ENCODE assay signal across 15 mouse cellular contexts in the genomic region with DNA sequence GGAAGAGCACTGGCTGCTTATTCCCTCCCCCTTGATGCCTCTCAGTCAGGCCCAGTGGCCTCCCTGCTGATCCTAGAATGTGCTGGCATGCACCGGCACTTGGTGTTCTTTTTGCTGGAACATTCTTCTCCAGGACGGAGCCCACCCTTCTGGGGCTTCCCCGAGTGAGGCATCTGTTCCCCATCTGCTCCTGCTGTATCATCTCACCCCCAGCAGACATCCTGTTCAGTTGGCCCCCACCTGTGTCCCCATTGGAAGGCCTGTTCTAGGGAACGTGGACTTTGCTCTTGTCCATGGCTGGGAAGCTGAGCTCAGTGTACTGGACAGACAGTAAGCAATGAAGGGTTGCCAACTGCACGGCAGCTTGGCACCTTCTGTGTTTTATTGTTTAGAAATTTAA. TPM values are rescaled to one million over a fixed set of nuclear protein-coding genes. Genes with fewer than 3 reads are reported as not detected.
DNase-seq lines count a peak whose midpoint lies in the region; ATAC-seq and TF ChIP-seq lines count a peak whose summit lies in the region.
"Had no signal": no experiment of that assay in that cellular context is flagged by ENCODE, and none has a peak within 500 bp of the region (broad histone marks: within the 10 kb centered on the region; RNA-seq: fewer than 3 reads in every experiment).

No protein-coding gene starts in this region.

- no peak overlapping the region for H3K4me3 ChIP-seq in intestine, embryonic 16.5 days (ENCODE audit: low read length)
- no peak overlapping the region for H3K4me3 ChIP-seq in intestine, embryonic 15.5 days (replicated peaks)
- H3K4me3 ChIP-seq in kidney, postnatal 0 days (replicated peaks; ENCODE audit: low read depth, low read length), result no peak overlapping the region
- H3K4me3 ChIP-seq in layer of hippocampus, adult 2 months, result no peak overlapping the region
- no peak overlapping the region for H3K4me3 ChIP-seq in liver, postnatal 0 days (ENCODE audit: low read depth, low read length)
- no peak overlapping the region for H3K4me3 ChIP-seq in forebrain, embryonic 11.5 days (ENCODE audit: low read depth, low read length)
- H3K4me3 ChIP-seq in hindbrain, embryonic 16.5 days (ENCODE audit: low read length), result no peak overlapping the region
- H3K4me3 ChIP-seq: embryonic facial prominence, embryonic 10.5 days; limb, embryonic 10.5 days had no signal

- DNase-seq in kidney, postnatal 0 days (ENCODE audit: low spot score), result no peak
- DNase-seq in layer of hippocampus, adult 2 months (ENCODE audit: low spot score in 2 of 2), result peak; percentile 26 to 58
- DNase-seq in liver, postnatal 0 days, result peak; percentile 52
- no peak for DNase-seq in forebrain, embryonic 11.5 days (ENCODE audit: low spot score)
- DNase-seq: cerebellum, postnatal 14 days; thymus, postnatal 4 days had no signal

- no peak overlapping the region for H3K9ac ChIP-seq in intestine, embryonic 16.5 days (ENCODE audit: low read depth, low read length)
- H3K9ac ChIP-seq in intestine, embryonic 15.5 days, result no peak overlapping the region
- H3K9ac ChIP-seq in kidney, postnatal 0 days (ENCODE audit: low read depth, low read length), result no peak overlapping the region
- no peak overlapping the region for H3K9ac ChIP-seq in liver, postnatal 0 days (replicated peaks)
- H3K9ac ChIP-seq in forebrain, embryonic 11.5 days (ENCODE audit: low read length), result no peak overlapping the region
- no peak overlapping the region for H3K9ac ChIP-seq in hindbrain, embryonic 16.5 days (ENCODE audit: low read depth, low read length)

- no peak for TF ChIP-seq CTCF in kidney, postnatal 0 days (IDR thresholded peaks at IDR 0.05; ENCODE audit: low read depth)
- TF ChIP-seq CTCF in layer of hippocampus, adult 2 months (conservative IDR thresholded peaks at IDR 0.05), result no peak
- no peak for TF ChIP-seq CTCF in liver, postnatal 0 days (IDR thresholded peaks at IDR 0.05; ENCODE audit: low read depth)

- peaks cover 5% of the 10 kb centered on the region; the same call in 1 of the 2 replicates for H3K4me1 ChIP-seq in intestine, embryonic 16.5 days (ENCODE audit: control insufficient read depth, insufficient read depth, low read length)
- H3K4me1 ChIP-seq in intestine, embryonic 15.5 days (replicated peaks), result no peaks in the 10 kb centered on the region
- H3K4me1 ChIP-seq in kidney, postnatal 0 days (replicated peaks; ENCODE audit: insufficient read depth, low read length), result no peaks in the 10 kb centered on the region
- peaks cover 6% of the 10 kb centered on the region; the same call in 1 of the 2 replicates for H3K4me1 ChIP-seq in liver, postnatal 0 days (ENCODE audit: insufficient read depth)
- H3K4me1 ChIP-seq in forebrain, embryonic 11.5 days (replicated peaks; ENCODE audit: control insufficient read depth, insufficient read depth, low read length), result no peaks in the 10 kb centered on the region
- no peaks in the 10 kb centered on the region for H3K4me1 ChIP-seq in hindbrain, embryonic 16.5 days (ENCODE audit: control insufficient read depth, insufficient read depth, low read depth, low read length)
- H3K4me1 ChIP-seq: embryonic facial prominence, embryonic 10.5 days; limb, embryonic 10.5 days had no signal

- no peak; the same call in 1 of the 2 replicates for TF ChIP-seq EP300 in liver, postnatal 0 days (IDR thresholded peaks at IDR 0.05; ENCODE audit: low read depth)

- no peaks in the 10 kb centered on the region for H3K27me3 ChIP-seq in intestine, embryonic 16.5 days (replicated peaks; ENCODE audit: control insufficient read depth, insufficient read depth, low read length)
- H3K27me3 ChIP-seq in intestine, embryonic 15.5 days (replicated peaks), result no peaks in the 10 kb centered on the region
- H3K27me3 ChIP-seq in kidney, postnatal 0 days (ENCODE audit: insufficient read depth, low read length), result no peaks in the 10 kb centered on the region
- no peaks in the 10 kb centered on the region for H3K27me3 ChIP-seq in liver, postnatal 0 days (ENCODE audit: insufficient read depth, low read length)
- H3K27me3 ChIP-seq in forebrain, embryonic 11.5 days (ENCODE audit: control insufficient read depth, insufficient read depth, low read length), result no peaks in the 10 kb centered on the region
- H3K27me3 ChIP-seq in hindbrain, embryonic 16.5 days (replicated peaks; ENCODE audit: control insufficient read depth, insufficient read depth, low read length), result no peaks in the 10 kb centered on the region
- H3K27me3 ChIP-seq: Patski had no signal

- no peak overlapping the region for H3K4me2 ChIP-seq in intestine, embryonic 16.5 days (ENCODE audit: low read depth, low read length)
- H3K4me2 ChIP-seq in intestine, embryonic 15.5 days (replicated peaks), result no peak overlapping the region
- H3K4me2 ChIP-seq in kidney, postnatal 0 days (ENCODE audit: low read length), result no peak overlapping the region
- H3K4me2 ChIP-seq in liver, postnatal 0 days (ENCODE audit: low read depth, low read length), result no peak overlapping the region
- no peak overlapping the region for H3K4me2 ChIP-seq in forebrain, embryonic 11.5 days (ENCODE audit: low read depth, low read length, severe bottlenecking)
- no peak overlapping the region for H3K4me2 ChIP-seq in hindbrain, embryonic 16.5 days (ENCODE audit: low read length)

- WGBS in intestine, embryonic 16.5 days, result 67% methylated on average over 5 of the region's 5 CpGs
- 68% methylated on average over 5 of the region's 5 CpGs for WGBS in intestine, embryonic 15.5 days
- WGBS in kidney, postnatal 0 days, result 76% methylated on average over 5 of the region's 5 CpGs
- 48% methylated on average over 5 of the region's 5 CpGs for WGBS in liver, postnatal 0 days (ENCODE audit: insufficient replicate concordance)
- WGBS in forebrain, embryonic 11.5 days, result 82% methylated on average over 5 of the region's 5 CpGs
- 72% methylated on average over 5 of the region's 5 CpGs for WGBS in hindbrain, embryonic 16.5 days

- 0 out of 2 replicates have a peak, but pooled peaks have one; percentile 26 for ATAC-seq in intestine, embryonic 16.5 days
- no peak; the same call in 1 of the 2 replicates for ATAC-seq in intestine, embryonic 15.5 days
- peak; percentile 49 for ATAC-seq in kidney, postnatal 0 days (replicated peaks; ENCODE audit: low FRiP score, low read depth)
- ATAC-seq in liver, postnatal 0 days, result peak; percentile 72
- no peak for ATAC-seq in forebrain, embryonic 11.5 days (replicated peaks; ENCODE audit: low FRiP score)
- no peak for ATAC-seq in hindbrain, embryonic 16.5 days
- ATAC-seq: lung, postnatal 0 days; Patski had no signal

- H3K27ac ChIP-seq in intestine, embryonic 16.5 days (ENCODE audit: low read length), result no peak overlapping the region
- H3K27ac ChIP-seq in intestine, embryonic 15.5 days, result no peak overlapping the region
- no peak overlapping the region for H3K27ac ChIP-seq in kidney, postnatal 0 days
- H3K27ac ChIP-seq in layer of hippocampus, adult 2 months, result no peak overlapping the region
- peak overlapping the region; percentile 84 for H3K27ac ChIP-seq in liver, postnatal 0 days (ENCODE audit: low read depth)
- no peak overlapping the region for H3K27ac ChIP-seq in forebrain, embryonic 11.5 days (ENCODE audit: low read depth, low read length)
- H3K27ac ChIP-seq in hindbrain, embryonic 16.5 days (ENCODE audit: low read depth, low read length), result no peak overlapping the region
- H3K27ac ChIP-seq: embryonic facial prominence, embryonic 10.5 days; limb, embryonic 10.5 days had no signal

- no peaks in the 10 kb centered on the region for H3K9me3 ChIP-seq in intestine, embryonic 16.5 days (ENCODE audit: control insufficient read depth, low read length)
- no peaks in the 10 kb centered on the region for H3K9me3 ChIP-seq in intestine, embryonic 15.5 days
- H3K9me3 ChIP-seq in kidney, postnatal 0 days (replicated peaks; ENCODE audit: low read length), result no peaks in the 10 kb centered on the region
- H3K9me3 ChIP-seq in liver, postnatal 0 days (ENCODE audit: low read length), result no peaks in the 10 kb centered on the region
- no peaks in the 10 kb centered on the region for H3K9me3 ChIP-seq in forebrain, embryonic 11.5 days (ENCODE audit: control insufficient read depth, low read length)
- no peaks in the 10 kb centered on the region for H3K9me3 ChIP-seq in hindbrain, embryonic 16.5 days (ENCODE audit: control insufficient read depth, low read length)
- H3K9me3 ChIP-seq: embryonic facial prominence, embryonic 10.5 days; limb, embryonic 10.5 days had no signal

- no peaks in the 10 kb centered on the region for H3K36me3 ChIP-seq in intestine, embryonic 16.5 days (ENCODE audit: control insufficient read depth, insufficient read depth, low read length)
- H3K36me3 ChIP-seq in intestine, embryonic 15.5 days, result no peaks in the 10 kb centered on the region
- H3K36me3 ChIP-seq in kidney, postnatal 0 days (ENCODE audit: insufficient read depth, low read length), result no peaks in the 10 kb centered on the region
- H3K36me3 ChIP-seq in liver, postnatal 0 days (replicated peaks; ENCODE audit: insufficient read depth, low read length), result peaks cover 3% of the 10 kb centered on the region; the same call in 1 of the 2 replicates
- no peaks in the 10 kb centered on the region for H3K36me3 ChIP-seq in forebrain, embryonic 11.5 days (ENCODE audit: control insufficient read depth, insufficient read depth, low read length)
- H3K36me3 ChIP-seq in hindbrain, embryonic 16.5 days (ENCODE audit: control insufficient read depth, insufficient read depth, low read length), result no peaks in the 10 kb centered on the region
- H3K36me3 ChIP-seq: embryonic facial prominence, embryonic 10.5 days; limb, embryonic 10.5 days had no signal

RNA-seq across cellular contexts. Expression of a gene that starts 34.7 kb away (rescaled TPM):
- polyA plus RNA-seq in intestine, embryonic 16.5 days (2015; fragmentation: Nextera tagmentation; extraction: Ambion mirVana), result 58.2 and 62.2 TPM in 2 replicates
- 48.8 and 59.4 TPM in 2 replicates for polyA plus RNA-seq in intestine, embryonic 15.5 days (2015; fragmentation: Nextera tagmentation; extraction: Ambion mirVana)
- 35.3 and 38.5 TPM in 2 replicates for polyA plus RNA-seq in kidney, postnatal 0 days (2015; fragmentation: Nextera tagmentation; extraction: Ambion mirVana)
- total RNA-seq in layer of hippocampus, adult 2 months (2021), result 10 to 100 TPM; 18.6 to 22.3 TPM
- 12.9 and 14.1 TPM in 2 replicates for polyA plus RNA-seq in liver, postnatal 0 days (2015; fragmentation: Nextera tagmentation; extraction: Ambion mirVana)
- polyA plus RNA-seq in forebrain, embryonic 11.5 days (2014; fragmentation: Nextera tagmentation; extraction: Ambion mirVana), result 20.6 and 20.7 TPM in 2 replicates
- 21.9 and 24.9 TPM in 2 replicates for polyA plus RNA-seq in hindbrain, embryonic 16.5 days (2015; fragmentation: Nextera tagmentation; extraction: Ambion mirVana)

RNA-seq across cellular contexts. Expression of a gene that starts 42.0 kb away (rescaled TPM):
- polyA plus RNA-seq in intestine, embryonic 16.5 days (2015; fragmentation: Nextera tagmentation; extraction: Ambion mirVana), result 31.0 and 37.6 TPM in 2 replicates
- polyA plus RNA-seq in intestine, embryonic 15.5 days (2015; fragmentation: Nextera tagmentation; extraction: Ambion mirVana), result 18.2 and 19.5 TPM in 2 replicates
- polyA plus RNA-seq in kidney, postnatal 0 days (2015; fragmentation: Nextera tagmentation; extraction: Ambion mirVana), result 10.9 and 12.0 TPM in 2 replicates
- total RNA-seq in layer of hippocampus, adult 2 months (2021), result 1 to 10 TPM; 3.1 to 3.9 TPM
- polyA plus RNA-seq in liver, postnatal 0 days (2015; fragmentation: Nextera tagmentation; extraction: Ambion mirVana), result 169 and 185 TPM in 2 replicates
- polyA plus RNA-seq in forebrain, embryonic 11.5 days (2014; fragmentation: Nextera tagmentation; extraction: Ambion mirVana), result 0.31 and 0.51 TPM in 2 replicates
- polyA plus RNA-seq in hindbrain, embryonic 16.5 days (2015; fragmentation: Nextera tagmentation; extraction: Ambion mirVana), result 2.7 and 2.9 TPM in 2 replicates
- total RNA-seq: CH12.LX; megakaryocyte-erythroid progenitor cell, adult 5-6 weeks had no signal

RNA-seq across cellular contexts. Expression of a gene that starts 44.8 kb away (rescaled TPM):
- 0.17 and 0.18 TPM in 2 replicates for polyA plus RNA-seq in intestine, embryonic 16.5 days (2015; fragmentation: Nextera tagmentation; extraction: Ambion mirVana)
- polyA plus RNA-seq in intestine, embryonic 15.5 days (2015; fragmentation: Nextera tagmentation; extraction: Ambion mirVana), result 0.20 and 0.24 TPM in 2 replicates
- 0.13 TPM in 2 replicates for polyA plus RNA-seq in kidney, postnatal 0 days (2015; fragmentation: Nextera tagmentation; extraction: Ambion mirVana)
- under 1 TPM; 0.74 to 0.81 TPM for total RNA-seq in layer of hippocampus, adult 2 months (2021)
- polyA plus RNA-seq in liver, postnatal 0 days (2015; fragmentation: Nextera tagmentation; extraction: Ambion mirVana), result 0.02 TPM in 1 of 2 replicates, not detected in the other
- 0.05 TPM in 1 of 2 replicates, not detected in the other for polyA plus RNA-seq in forebrain, embryonic 11.5 days (2014; fragmentation: Nextera tagmentation; extraction: Ambion mirVana)
- polyA plus RNA-seq in hindbrain, embryonic 16.5 days (2015; fragmentation: Nextera tagmentation; extraction: Ambion mirVana), result 0.05 and 0.08 TPM in 2 replicates
- total RNA-seq: CH12.LX had no signal

RNA-seq across cellular contexts. Expression of a gene that starts 55.3 kb away (rescaled TPM):
- polyA plus RNA-seq in intestine, embryonic 16.5 days (2015; fragmentation: Nextera tagmentation; extraction: Ambion mirVana), result 13.4 and 15.1 TPM in 2 replicates
- polyA plus RNA-seq in intestine, embryonic 15.5 days (2015; fragmentation: Nextera tagmentation; extraction: Ambion mirVana), result 8.5 and 10.0 TPM in 2 replicates
- polyA plus RNA-seq in kidney, postnatal 0 days (2015; fragmentation: Nextera tagmentation; extraction: Ambion mirVana), result 8.7 and 9.1 TPM in 2 replicates
- total RNA-seq in layer of hippocampus, adult 2 months (2021), result 1 to 10 TPM; 5.7 to 6.5 TPM
- 16.2 and 17.6 TPM in 2 replicates for polyA plus RNA-seq in liver, postnatal 0 days (2015; fragmentation: Nextera tagmentation; extraction: Ambion mirVana)
- polyA plus RNA-seq in forebrain, embryonic 11.5 days (2014; fragmentation: Nextera tagmentation; extraction: Ambion mirVana), result 2.5 and 2.8 TPM in 2 replicates
- polyA plus RNA-seq in hindbrain, embryonic 16.5 days (2015; fragmentation: Nextera tagmentation; extraction: Ambion mirVana), result 3.2 and 4.2 TPM in 2 replicates

Comparison
In these comparisons a context has a peak if more than half of its experiments do, and no peak if none do; other contexts are left out.
1. ATAC-seq: peak in intestine, embryonic 16.5 days (single experiment), kidney, postnatal 0 days (single experiment) and liver, postnatal 0 days (single experiment); none in intestine, embryonic 15.5 days (single experiment), forebrain, embryonic 11.5 days (single experiment) and hindbrain, embryonic 16.5 days (single experiment).
2. DNase-seq: peak in layer of hippocampus, adult 2 months (2 of 2) and liver, postnatal 0 days (single experiment); none in kidney, postnatal 0 days (single experiment) and forebrain, embryonic 11.5 days (single experiment).